In the genomic region with DNA sequence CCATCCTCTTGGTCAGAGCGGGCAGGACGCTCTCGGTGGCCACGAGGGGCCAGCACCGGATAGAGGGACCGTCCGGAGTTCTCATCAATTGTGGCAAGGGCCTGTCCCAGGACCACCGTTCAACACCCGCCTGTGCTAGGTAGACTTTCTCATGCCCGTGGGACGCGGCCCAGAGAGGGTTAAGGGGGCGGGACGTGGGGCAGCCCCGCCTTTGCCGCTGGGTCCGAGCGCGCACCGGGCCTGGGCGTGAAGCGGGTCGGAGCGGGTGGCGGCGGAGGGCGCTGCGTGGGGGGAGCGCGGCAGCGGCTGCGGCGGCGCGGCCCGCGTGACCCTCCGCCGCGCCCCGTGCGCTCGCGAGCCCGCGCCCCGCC, we compare ENCODE assay signal across 8 mouse cellular contexts. TPM values are rescaled to one million over a fixed set of nuclear protein-coding genes. Genes with fewer than 3 reads are reported as not detected.
DNase-seq lines count a peak whose midpoint lies in the region; ATAC-seq and TF ChIP-seq lines count a peak whose summit lies in the region.

A gene (plus strand): TSS at position 232 of the 371 bp plus-strand sequence.

- H3K27me3 ChIP-seq in intestine, embryonic 14.5 days (replicated peaks; ENCODE audit: control insufficient read depth, insufficient read depth, low read length), result 0 out of 2 replicates have a peak, but pooled peaks cover 2% of the 10 kb centered on the region

- under 1% methylated on average over 31 of the region's 47 CpGs for WGBS in intestine, embryonic 14.5 days

- peak within 1 kb of the TSS; percentile 98 for H3K27ac ChIP-seq in cortical plate, adult 2 months (ENCODE audit: insufficient read depth, low read length)
- H3K27ac ChIP-seq in intestine, embryonic 14.5 days (ENCODE audit: low read depth), result peak within 1 kb of the TSS; percentile 57

- TF ChIP-seq POLR2A in cortical plate, adult 2 months (IDR thresholded peaks at IDR 0.05; ENCODE audit: extremely low read depth, insufficient read depth, low read length), result no peak

- DNase-seq in adrenal gland, adult 18-20 months (ENCODE audit: low spot score in 2 of 2), result peak; percentile 75 to 79
- peak; percentile 74 for DNase-seq in gastrocnemius, postnatal 10 days
- peak; percentile 77 for DNase-seq in intestine, embryonic 14.5 days (ENCODE audit: low spot score)
- DNase-seq in left cerebral cortex, postnatal 36 days (ENCODE audit: low spot score in 2 of 2), result peak; percentile 76 to 83
- DNase-seq in spleen, postnatal 14 days (ENCODE audit: low spot score in 2 of 2), result peak; percentile 14 to 34
- DNase-seq in yolk sac, embryonic 10.5 days (ENCODE audit: low spot score), result no peak

- peaks cover 4% of the 10 kb centered on the region; the same call in 1 of the 2 replicates for H3K4me1 ChIP-seq in cortical plate, adult 2 months (ENCODE audit: control insufficient read depth, insufficient read depth, low read length)
- peaks cover 15% of the 10 kb centered on the region for H3K4me1 ChIP-seq in intestine, embryonic 14.5 days (replicated peaks; ENCODE audit: control insufficient read depth, insufficient read depth, low read length)

- peak within 1 kb of the TSS; percentile 87 for H3K4me3 ChIP-seq in cortical plate, adult 2 months (ENCODE audit: insufficient read depth, low read length)
- H3K4me3 ChIP-seq in intestine, embryonic 14.5 days (ENCODE audit: low read depth, low read length), result peak within 1 kb of the TSS; percentile 67

- peak within 1 kb of the TSS; percentile 93 for H3K4me2 ChIP-seq in intestine, embryonic 14.5 days (ENCODE audit: low read length)

- no peaks in the 10 kb centered on the region for H3K9me3 ChIP-seq in intestine, embryonic 14.5 days (ENCODE audit: control insufficient read depth, low read length)

- TF ChIP-seq CTCF in cortical plate, adult 2 months (IDR thresholded peaks at IDR 0.05; ENCODE audit: extremely low read depth, insufficient read depth, low read length), result no peak

- intact Hi-C loops in left cerebral cortex, postnatal 36 days (cut with DNase I), result loop anchor here (1.0 kb wide), 1 partner anchor 25 kb away; a partner anchor contains a TSS

- no peaks in the 10 kb centered on the region for H3K36me3 ChIP-seq in intestine, embryonic 14.5 days (ENCODE audit: control insufficient read depth, insufficient read depth, low read length)

- peak; percentile 79 for ATAC-seq in intestine, embryonic 14.5 days (replicated peaks; ENCODE audit: low FRiP score, low TSS enrichment, low read depth)
- peak; percentile 44; the same call in 1 of the 2 replicates for ATAC-seq in megakaryocyte progenitor cell, adult 5-6 weeks (replicated peaks; ENCODE audit: poor library complexity)

- H3K9ac ChIP-seq in intestine, embryonic 14.5 days (ENCODE audit: low read length), result peak within 1 kb of the TSS; percentile 69

RNA-seq across cellular contexts. Expression of the gene that starts here (rescaled TPM):
- total RNA-seq in adrenal gland, adult 18-20 months (2021), result 10 to 100 TPM; 31.5 to 48.1 TPM
- 42.8 and 45.8 TPM in 2 replicates for polyA plus RNA-seq in cortical plate, adult 2 months (2012; rRNA removed)
- 1 to 10 TPM; 5.8 to 7.9 TPM for total RNA-seq in gastrocnemius, postnatal 10 days (2021)
- polyA plus RNA-seq in intestine, embryonic 14.5 days (2014; fragmentation: Nextera tagmentation; extraction: Ambion mirVana), result 2.0 and 3.1 TPM in 2 replicates
- total RNA-seq in left cerebral cortex, postnatal 36 days (2021), result 10 to 100 TPM; 26.4 to 35.9 TPM
- total RNA-seq in megakaryocyte progenitor cell, adult 5-6 weeks (2015), result 2.2 and 2.4 TPM in 2 replicates
- total RNA-seq in megakaryocyte progenitor cell, adult 5-6 weeks (2017), result 1.6 and 2.6 TPM in 2 replicates

Comparison
In these comparisons a context has a peak if more than half of its experiments do, and no peak if none do; other contexts are left out.
1. RNA of the gene that starts here (polyA plus RNA-seq): 42.8 to 45.8 TPM in cortical plate, adult 2 months; 2.0 to 3.1 TPM in intestine, embryonic 14.5 days; every median in the first group is over 10 times any median in the second.